Mouse (Mus musculus) ES-Bruce4 (cell line): Measurements from ENCODE around the gene Eif4b. TPM values are rescaled to one million over a fixed set of nuclear protein-coding genes. Genes with fewer than 3 reads are reported as not detected.
A peak's percentile ranks its signal among the peaks of the same experiment; 100 is the strongest.

Source experiments
- H3K27ac ChIP-seq: 2 replicates; pipeline ENCODE4 v1.5.1; 2012; ENCODE audit warnings: low read length, inconsistent platforms; ENCODE audit not compliant: insufficient read depth
- H3K27me3 ChIP-seq: 2 replicates; pipeline ENCODE4 v1.6.1; 2012; ENCODE audit warnings: mild to moderate bottlenecking, low read length, inconsistent platforms; ENCODE audit not compliant: control insufficient read depth, poor library complexity, insufficient read depth, severe bottlenecking
- H3K36me3 ChIP-seq: 2 replicates; pipeline ENCODE4 v1.6.1; 2012; ENCODE audit warnings: inconsistent platforms, mild to moderate bottlenecking, low read length, moderate library complexity; ENCODE audit not compliant: control insufficient read depth, poor library complexity, insufficient read depth, severe bottlenecking
- H3K4me1 ChIP-seq: one replicate; pipeline ENCODE4 v1.8.1; 2011; ENCODE audit warnings: low read length; ENCODE audit not compliant: control insufficient read depth, insufficient read depth
- H3K4me3 ChIP-seq: 2 replicates; pipeline ENCODE4 v1.5.1; 2011; ENCODE audit warnings: low read depth, mild to moderate bottlenecking, low read length
- H3K9ac ChIP-seq: 2 replicates; pipeline ENCODE4 v1.6.1; 2012; ENCODE audit warnings: low read depth, mild to moderate bottlenecking, inconsistent platforms; ENCODE audit not compliant: poor library complexity, severe bottlenecking
- H3K9me3 ChIP-seq: replicated peaks from 2 replicates; pipeline ENCODE4 v1.6.1; 2012; ENCODE audit warnings: mild to moderate bottlenecking, low read length, inconsistent platforms; ENCODE audit not compliant: control insufficient read depth, poor library complexity, insufficient read depth, severe bottlenecking
- CTCF ChIP-seq: IDR thresholded peaks from one replicate; pipeline ENCODE4 v1.8.1; 2011; ENCODE audit warnings: low read depth, low read length
- EP300 ChIP-seq: IDR thresholded peaks from 2 replicates; pipeline ENCODE4 v1.6.1; 2011; ENCODE audit warnings: low read depth, low read length; ENCODE audit not compliant: insufficient read depth
- POLR2A ChIP-seq: IDR thresholded peaks from one replicate; pipeline ENCODE4 v1.8.1; 2011; ENCODE audit warnings: low read length; ENCODE audit not compliant: insufficient read depth
- polyA plus RNA-seq: library from polyadenylated mRNA; stranded (reverse); fragments of >200 nt; gene quantifications from 2 replicates; pipeline ENCODE4 v1.2.4, GENCODE M21; 2011; ENCODE audit warnings: low read depth; ENCODE audit not compliant: missing spikeins, insufficient read depth, insufficient read length

Eif4b gene
- polyA plus RNA-seq, 1 experiment: 584 TPM

- Histone ChIP-seq H3K27me3 (no peaks in the 10 kb centered on the region), H3K36me3 (no peaks in the 10 kb centered on the region), H3K4me3 (no peak overlapping the region), H3K27ac (no peak overlapping the region), H3K4me1 (no peaks in the 10 kb centered on the region), H3K9me3 (no peaks in the 10 kb centered on the region), H3K9ac (no peak overlapping the region)
- TF ChIP-seq POLR2A: no peak
- TF ChIP-seq CTCF: no peak
- TF ChIP-seq EP300: no peak
Measured at GRCm38 (mm10) chr15:102049871-102050270, 23.7 kb upstream of the Eif4b start.

GRCm38 (mm10) chr15:102051920-102052683 lies 21.5 kb upstream of the Eif4b start:
- H3K4me1 ChIP-seq: no peaks in the 10 kb centered on the region
- no peaks in the 10 kb centered on the region for H3K27me3 ChIP-seq
- H3K9ac ChIP-seq: peak overlapping the region; percentile 46
- H3K27ac ChIP-seq: no peak overlapping the region
- TF ChIP-seq EP300 (0 out of 2 replicates have a peak, but pooled peaks have one; percentile 9), CTCF (no peak), POLR2A (peak; percentile 55)
- no peaks in the 10 kb centered on the region for H3K36me3 ChIP-seq
- H3K9me3 ChIP-seq: no peaks in the 10 kb centered on the region
- peak overlapping the region; percentile 71 for H3K4me3 ChIP-seq

- TF ChIP-seq CTCF (no peak), POLR2A (no peak), EP300 (no peak)
- Histone ChIP-seq H3K9me3 (no peaks in the 10 kb centered on the region), H3K4me1 (no peaks in the 10 kb centered on the region), H3K9ac (no peak overlapping the region), H3K27me3 (no peaks in the 10 kb centered on the region), H3K27ac (no peak overlapping the region), H3K36me3 (no peaks in the 10 kb centered on the region), H3K4me3 (no peak overlapping the region)
Measured at GRCm38 (mm10) chr15:102056495-102057174, 16.9 kb upstream of the Eif4b start.

- TF ChIP-seq EP300: 0 out of 2 replicates have a peak, but pooled peaks have one; percentile 32
- TF ChIP-seq POLR2A: no peak
- peak; percentile 98 for TF ChIP-seq CTCF
- Histone ChIP-seq H3K4me3 (0 out of 2 replicates have a peak overlapping the region, but pooled peaks have one; percentile 17), H3K9me3 (no peaks in the 10 kb centered on the region), H3K4me1 (no peaks in the 10 kb centered on the region), H3K27me3 (no peaks in the 10 kb centered on the region), H3K27ac (no peak overlapping the region), H3K36me3 (no peaks in the 10 kb centered on the region), H3K9ac (no peak overlapping the region)
Measured at GRCm38 (mm10) chr15:102065661-102066325, 7.8 kb upstream of the Eif4b start.

GRCm38 (mm10) chr15:102070476-102071467 lies 2.8 kb upstream of the Eif4b start:
- Histone ChIP-seq H3K9ac (no peak overlapping the region), H3K9me3 (no peaks in the 10 kb centered on the region), H3K27me3 (no peaks in the 10 kb centered on the region), H3K4me3 (no peak overlapping the region), H3K36me3 (peaks cover 6% of the 10 kb centered on the region), H3K27ac (no peak overlapping the region), H3K4me1 (no peaks in the 10 kb centered on the region)
- TF ChIP-seq CTCF: no peak
- no peak for TF ChIP-seq EP300
- TF ChIP-seq POLR2A: no peak
